Mouse (Mus musculus) liver, postnatal 0 days (tissue): ENCODE data around the gene Khnyn.

Experiments used
- CTCF ChIP-seq: sonication (generic); IDR thresholded peaks from 2 replicates; pipeline ENCODE4 v1.5.1; 2016; ENCODE audit warnings: antibody characterized with exemption, low read depth
- EP300 ChIP-seq: IDR thresholded peaks from 2 replicates; pipeline ENCODE4 v1.6.1; 2016; ENCODE audit warnings: antibody characterized with exemption, low read depth, mild to moderate bottlenecking

DNA sequence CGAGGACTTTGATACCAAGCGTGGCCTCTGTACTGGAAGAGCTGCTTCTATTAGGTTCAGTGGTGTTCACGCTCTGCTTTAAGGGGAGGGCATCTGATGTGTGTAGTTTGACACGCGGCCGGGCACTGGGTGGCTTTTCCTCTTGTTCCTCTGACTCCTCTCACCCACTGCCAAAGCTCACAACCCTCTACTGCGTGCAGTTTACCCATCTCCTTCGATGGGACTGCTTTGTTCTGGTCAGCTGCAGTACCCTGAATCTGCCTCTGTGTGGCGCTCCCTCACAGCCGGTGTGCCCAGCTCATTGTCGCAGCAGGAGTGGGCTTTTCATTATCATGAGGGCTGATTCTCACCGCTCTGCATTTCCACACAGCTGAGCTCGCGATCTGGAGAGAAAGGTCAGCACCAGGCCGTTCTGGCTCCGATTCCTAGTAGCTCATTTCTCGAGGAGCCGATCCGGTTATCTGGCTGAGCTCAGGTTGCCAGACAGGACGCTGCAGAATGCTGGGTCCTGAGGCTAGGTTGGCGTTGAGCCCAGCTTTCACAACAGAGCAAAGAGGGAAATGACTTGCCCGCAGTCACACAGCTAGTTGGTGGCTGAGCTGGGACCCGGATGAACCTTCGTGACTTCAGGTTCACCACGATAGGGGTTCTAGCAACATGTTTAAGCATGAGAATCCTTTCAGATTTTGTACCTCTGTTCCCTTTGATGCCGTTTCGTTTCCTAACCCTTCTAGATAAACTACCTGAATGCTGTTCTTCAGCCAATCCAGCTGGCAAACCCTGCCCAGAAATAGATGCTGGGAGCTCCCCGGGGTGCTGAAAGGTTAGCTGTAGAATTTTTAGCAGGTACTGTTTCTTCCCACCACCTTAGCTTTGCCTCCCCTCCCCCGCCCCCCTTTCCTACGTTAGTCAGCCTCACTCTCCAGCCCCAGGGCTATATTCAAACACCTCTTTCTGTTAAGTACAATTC is 10.7 kb upstream of the Khnyn start:
- TF ChIP-seq EP300 = no peak
- TF ChIP-seq CTCF = peak; percentile 97
